Mouse (Mus musculus) ovary, postnatal 36 days (tissue): ENCODE data around the gene Nwd2.

Source experiments
- DNase-seq: peaks from one replicate; pipeline ENCODE4 v3.0.0; 2022; ENCODE audit warnings: low spot score, mixed read lengths

The Nwd2 gene

DNA sequence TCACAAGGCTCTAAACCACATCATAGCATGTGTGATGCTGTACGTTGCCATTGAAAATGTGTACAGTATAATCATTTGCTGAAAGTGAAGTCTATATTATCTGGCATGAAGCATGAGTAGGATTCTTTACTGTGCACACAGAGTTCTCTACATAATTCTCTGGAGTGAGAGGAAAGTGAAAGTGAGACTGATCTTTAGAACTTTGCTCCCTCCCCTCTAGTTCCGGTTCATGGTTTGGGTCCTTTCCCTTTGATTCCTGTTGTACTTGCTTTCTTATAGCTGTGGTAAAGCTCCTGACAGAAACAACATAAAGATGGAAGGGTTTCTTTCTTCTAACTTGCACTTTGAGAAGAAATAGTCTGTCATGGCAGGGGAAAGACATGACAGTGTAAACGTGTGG is 107.0 kb downstream of the Nwd2 start:
- DNase-seq: no peak

DNA sequence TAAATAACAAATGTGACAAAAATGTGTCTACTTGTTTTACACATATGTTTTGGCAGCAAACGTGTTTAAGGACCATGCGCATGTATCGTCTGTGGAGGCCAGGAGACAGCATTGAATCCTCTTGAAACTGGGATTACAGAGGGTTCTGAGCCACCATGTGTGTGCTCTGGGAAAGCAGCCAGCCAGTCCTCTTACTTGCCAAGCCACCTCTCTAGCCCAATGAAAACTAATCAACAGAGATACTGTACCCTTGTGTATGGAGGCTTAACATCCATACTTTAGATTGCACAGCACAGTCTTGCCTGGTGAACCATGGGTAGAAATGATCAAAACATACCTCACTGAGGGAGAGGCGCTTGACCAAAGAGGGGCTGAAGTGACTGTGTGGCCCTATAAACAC is 117.0 kb downstream of the Nwd2 start:
- no peak for DNase-seq

DNA sequence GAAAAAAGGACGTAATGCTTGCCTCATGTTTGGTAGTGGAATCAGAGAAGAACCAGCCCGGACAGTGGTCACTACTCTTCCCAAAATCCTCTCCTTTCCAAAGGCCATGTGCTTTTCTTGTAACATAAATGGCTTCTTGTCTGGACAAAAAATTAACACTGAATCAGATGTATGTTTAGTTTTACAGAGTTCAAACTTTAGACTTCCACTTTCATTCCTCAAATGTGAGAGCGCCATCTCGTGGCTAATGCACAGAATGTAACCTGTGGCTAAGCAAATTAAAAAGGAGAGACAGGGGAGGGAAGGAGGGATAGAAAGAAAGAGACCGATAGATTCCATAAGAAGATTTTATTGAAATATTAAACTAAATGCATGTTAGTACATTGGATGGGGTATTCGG is 117.8 kb downstream of the Nwd2 start:
- DNase-seq: peak; percentile 9

DNA sequence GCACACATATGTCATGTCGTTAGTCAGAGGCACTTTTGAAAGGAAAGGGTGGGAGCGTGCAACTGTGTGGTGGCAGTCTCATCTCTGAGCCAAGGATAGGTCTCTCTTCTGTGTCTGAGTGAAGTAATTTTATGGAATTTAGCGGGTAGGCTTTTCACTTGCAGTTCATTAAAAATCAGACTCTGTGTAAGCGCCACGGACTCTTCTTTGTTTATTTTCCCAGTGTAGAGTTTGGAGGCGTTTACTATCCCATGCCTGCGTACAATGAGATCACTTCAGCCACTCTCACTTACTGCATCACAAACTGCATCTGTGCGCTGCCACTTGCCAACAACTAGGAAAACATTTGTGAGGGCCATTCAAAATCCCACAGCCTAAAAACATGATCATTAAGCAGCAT is 118.6 kb downstream of the Nwd2 start:
- no peak for DNase-seq

DNA sequence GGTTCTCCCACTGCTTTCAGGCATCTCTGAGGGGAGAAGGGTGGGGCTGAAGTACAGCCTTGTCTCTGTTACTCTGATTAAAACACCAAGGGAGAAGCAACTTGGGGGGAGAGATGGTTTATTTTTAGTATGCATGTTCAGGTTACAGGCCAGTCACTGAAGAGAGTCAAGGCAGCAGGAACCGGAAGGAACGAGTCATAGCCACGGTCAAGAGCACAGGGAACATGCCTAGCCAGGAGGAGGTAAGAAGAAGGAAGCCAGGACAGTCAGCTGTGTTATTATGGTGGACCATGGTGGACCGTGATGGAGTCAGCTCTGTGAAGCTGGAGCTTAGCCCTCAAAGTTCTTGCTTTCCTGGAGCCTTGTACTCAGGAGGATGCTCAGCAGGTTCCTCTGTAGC is 119.3 kb downstream of the Nwd2 start:
- no peak for DNase-seq

DNA sequence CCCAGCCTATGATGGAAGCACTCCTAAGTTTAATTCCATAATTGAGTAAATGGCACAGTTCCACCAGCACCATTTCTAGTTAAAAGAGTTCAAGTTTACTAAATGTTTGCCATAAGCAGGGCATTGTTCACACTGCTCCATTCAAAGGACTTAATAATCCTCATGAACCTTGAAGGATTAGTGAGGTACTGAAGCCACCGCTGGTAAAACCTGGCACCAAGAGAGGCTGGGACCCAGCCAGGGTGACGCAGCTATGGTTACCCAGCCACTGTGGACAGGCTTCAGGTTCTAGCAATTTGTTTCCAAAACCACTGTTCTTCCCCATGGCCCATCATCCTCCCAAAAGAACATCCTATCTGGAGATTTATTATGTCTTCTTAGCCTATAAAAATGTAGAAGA is 124.1 kb downstream of the Nwd2 start:
- DNase-seq: no peak

DNA sequence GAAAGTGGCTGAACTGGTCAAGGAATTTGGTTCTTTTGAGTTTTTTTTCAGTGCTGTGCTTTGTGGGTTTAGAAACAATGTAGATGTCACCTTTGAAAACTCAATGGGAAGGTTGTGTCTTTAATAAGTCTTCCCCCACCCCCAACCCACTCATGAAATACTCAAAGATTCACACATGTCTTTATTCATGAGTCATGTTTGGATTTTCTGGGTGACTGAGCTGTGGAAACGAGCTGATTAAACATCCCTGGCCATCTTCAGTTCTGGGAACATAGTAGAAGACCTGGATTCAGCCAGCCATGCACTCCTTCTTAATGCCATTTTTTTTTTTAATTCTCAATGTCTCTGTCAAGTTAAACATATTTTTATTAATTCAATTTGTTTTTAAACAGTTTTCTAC is 124.7 kb downstream of the Nwd2 start:
- no peak for DNase-seq

DNA sequence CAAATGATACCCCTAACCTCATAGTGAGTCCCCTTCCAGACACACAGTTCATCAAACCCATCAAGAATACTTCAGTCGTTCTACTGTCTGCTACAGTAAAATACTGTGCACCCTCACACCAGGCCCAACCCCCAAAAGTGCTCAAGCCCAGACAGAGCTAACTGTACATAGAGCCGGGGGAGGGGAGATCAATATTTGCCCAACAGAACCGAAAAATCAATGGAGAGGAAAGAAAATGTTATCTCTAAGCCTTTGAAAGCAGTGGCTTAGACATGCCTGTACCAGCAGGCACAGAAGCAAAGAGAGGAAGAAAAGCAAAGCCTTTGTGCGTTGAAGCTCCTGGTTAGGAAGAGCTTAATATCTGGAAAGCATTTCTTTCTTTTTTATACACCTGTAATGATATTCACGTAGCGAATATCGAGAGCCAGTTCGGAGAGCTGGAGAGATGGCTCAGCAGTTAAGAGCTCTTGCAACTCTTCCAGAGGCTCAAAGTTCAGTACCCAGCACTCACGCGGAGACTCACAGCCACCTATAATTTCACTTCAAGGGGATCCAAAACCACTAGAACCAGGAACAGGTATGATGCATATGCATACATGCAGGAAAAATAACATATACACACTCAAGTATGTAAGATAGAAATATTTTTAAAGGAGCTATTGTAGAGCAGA is 139.4 kb downstream of the Nwd2 start:
- no peak for DNase-seq

DNA sequence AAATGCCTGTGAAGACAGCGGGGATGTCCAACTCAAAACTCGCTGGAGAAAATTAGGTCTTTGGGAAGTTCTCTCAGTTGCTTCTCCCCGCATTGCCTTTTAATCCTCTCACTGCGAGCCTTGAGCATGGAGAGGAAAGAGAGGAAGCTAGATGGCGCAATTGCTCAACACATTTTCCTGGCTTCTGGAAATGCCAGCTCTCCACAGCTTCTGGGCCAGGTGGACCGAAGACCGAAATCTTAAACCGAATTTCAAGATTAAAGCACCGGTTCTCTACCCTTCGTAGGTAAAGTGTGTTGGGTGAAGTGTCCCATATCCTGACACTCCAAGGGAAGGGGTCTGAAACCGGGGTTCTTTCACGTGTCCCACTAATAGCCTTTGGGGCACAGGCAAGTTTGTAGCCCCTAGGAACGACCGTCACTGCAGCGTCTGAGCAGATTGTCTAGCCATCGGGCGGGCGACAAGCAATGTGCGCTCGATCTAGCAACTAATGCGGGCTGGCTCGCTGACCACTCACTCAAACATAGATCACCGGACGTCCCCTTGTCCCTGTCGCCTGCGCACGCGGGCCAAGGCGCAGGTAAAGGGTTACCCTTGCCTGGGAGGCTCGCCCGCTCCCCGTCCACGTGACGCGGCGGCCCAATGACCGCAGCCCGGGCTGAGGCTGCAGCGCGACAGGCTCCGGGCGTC is 163.1 kb downstream of the Nwd2 start, which contains the start of gene 0610040J01Rik:
TSS of gene 0610040J01Rik (plus strand) at position 545 of the 690 bp plus-strand sequence.
- DNase-seq: peak; percentile 55

DNA sequence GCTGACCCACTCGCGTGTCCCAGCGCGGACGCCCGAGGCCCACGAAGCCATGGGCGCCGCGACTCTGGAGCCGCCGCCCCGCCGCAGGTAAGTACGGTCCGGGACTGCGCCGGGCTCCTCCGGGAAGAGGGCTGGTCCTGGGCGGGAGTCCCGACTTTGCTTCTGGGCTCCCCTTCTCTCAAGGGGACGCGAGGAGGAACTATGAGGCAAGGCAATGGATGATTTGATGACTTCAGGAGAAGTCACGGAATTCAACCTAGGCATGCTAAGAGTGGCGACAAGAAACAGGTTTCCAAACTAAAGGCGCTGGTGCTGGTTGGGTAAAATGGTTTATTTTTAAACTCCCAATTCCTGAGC is 163.6 kb downstream of the Nwd2 start:
- no peak for DNase-seq

DNA sequence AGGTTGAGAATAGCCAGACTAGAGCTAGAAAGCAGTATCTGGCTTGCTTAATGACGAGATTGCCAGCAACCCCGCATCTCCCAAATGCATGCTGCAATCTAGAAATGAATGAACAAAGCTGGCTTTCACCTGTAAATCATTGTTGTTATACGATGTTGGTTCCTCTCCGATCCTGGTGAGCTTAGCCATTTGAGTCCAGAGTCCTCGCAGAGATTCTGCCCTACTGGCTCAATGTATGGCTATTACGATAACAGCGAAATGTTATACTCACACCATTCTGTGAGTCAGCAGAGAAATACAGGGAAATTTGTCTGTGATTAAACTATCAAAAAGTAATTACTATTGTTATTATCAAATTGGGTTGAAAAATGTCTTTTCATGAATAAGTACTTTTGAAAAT is 167.7 kb downstream of the Nwd2 start:
- no peak for DNase-seq

DNA sequence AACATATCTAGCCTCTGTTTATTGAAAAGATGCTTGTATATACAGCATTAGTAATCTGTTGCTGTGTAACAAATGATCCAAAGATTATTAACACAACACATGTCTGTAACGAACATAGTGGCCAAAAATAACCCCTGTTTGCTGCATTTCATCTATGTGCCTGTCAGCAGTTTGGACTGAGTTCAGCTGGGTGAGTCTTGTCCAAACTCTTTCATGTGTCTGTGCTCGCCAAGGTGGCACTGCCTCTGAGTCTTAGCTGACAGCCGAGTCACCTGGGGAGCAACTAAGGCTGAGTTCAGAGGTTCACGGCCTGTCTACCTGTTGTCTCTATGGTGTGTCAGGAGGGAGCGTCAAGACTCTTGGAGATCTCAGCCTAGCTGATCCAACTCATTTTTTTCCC is 168.4 kb downstream of the Nwd2 start:
- DNase-seq: no peak

DNA sequence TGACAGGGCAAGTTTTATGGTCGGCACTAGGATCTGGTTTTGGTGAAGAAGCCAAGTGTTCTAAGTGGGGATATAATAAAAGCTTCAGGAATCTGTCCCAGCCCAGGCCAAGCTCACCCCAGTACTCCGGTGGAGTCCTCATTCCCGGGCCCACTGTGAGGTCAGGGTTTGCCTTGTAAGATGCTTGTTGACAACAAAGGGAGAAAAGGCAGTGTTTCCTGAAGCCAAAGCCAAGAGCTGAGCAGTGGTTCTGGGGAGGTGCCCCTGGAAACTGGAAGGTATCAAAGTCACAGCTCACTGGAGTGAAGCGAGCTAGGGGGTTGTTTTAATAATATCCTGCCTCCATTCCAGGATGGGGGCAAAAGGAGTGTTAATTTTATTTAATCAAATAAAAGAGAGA is 170.1 kb downstream of the Nwd2 start:
- no peak for DNase-seq

DNA sequence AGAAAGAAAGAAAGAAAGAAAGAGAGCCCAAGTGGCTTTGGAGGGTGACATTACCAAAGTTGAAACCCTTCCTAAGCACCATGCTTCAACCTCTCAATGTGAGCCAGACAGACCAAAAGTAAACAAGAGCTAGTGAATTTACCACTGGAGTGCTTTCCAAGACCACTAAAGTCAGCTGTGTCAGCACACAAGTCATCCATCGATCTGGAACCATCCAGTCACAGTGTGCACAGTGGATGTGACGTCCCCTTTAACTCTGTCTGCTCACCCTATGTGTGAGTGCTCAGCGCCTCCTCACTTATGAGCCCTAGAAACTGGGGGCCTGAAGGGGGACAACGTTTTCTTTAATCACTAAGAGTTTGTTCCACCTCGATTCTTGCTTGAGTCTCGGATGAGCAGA is 170.6 kb downstream of the Nwd2 start:
- DNase-seq: no peak

DNA sequence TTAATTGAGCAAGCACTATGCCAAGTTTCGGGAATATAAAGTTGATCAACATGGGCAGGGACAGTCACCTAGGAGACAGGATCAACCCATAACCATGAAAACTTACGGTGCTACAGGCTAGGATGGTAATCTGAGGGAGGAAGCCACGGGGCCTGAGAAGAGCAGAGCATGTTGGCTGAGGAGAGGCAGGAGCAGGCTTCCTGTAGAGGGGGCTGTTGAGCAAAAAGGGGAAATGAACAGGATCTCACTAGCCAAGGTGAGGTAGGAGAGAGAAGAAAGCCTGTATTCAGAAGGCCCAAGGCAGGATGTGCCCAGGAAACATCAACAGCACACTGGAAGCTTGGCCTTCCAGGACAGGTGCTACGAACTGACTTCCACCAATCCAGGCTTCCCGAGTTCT is 172.3 kb downstream of the Nwd2 start:
- DNase-seq: no peak

DNA sequence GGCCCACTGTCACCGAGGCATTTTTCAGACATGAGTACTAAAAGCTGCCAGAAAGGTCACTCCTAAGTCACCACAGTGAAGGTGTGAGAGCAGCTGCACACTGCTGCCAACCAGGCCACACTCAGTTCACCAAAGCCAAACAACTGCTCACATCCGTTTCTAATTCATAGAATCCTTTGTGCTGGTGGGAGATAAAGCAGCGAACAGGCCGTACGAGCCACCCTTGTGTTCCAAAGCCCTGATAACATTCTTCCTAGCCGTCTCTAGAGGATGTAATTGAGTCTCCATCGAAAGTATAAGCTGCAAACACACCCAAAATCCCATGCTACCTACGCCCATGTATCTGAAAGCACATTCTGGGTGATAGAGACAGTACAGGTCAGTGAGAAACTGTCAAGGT is 173.0 kb downstream of the Nwd2 start:
- no peak for DNase-seq

DNA sequence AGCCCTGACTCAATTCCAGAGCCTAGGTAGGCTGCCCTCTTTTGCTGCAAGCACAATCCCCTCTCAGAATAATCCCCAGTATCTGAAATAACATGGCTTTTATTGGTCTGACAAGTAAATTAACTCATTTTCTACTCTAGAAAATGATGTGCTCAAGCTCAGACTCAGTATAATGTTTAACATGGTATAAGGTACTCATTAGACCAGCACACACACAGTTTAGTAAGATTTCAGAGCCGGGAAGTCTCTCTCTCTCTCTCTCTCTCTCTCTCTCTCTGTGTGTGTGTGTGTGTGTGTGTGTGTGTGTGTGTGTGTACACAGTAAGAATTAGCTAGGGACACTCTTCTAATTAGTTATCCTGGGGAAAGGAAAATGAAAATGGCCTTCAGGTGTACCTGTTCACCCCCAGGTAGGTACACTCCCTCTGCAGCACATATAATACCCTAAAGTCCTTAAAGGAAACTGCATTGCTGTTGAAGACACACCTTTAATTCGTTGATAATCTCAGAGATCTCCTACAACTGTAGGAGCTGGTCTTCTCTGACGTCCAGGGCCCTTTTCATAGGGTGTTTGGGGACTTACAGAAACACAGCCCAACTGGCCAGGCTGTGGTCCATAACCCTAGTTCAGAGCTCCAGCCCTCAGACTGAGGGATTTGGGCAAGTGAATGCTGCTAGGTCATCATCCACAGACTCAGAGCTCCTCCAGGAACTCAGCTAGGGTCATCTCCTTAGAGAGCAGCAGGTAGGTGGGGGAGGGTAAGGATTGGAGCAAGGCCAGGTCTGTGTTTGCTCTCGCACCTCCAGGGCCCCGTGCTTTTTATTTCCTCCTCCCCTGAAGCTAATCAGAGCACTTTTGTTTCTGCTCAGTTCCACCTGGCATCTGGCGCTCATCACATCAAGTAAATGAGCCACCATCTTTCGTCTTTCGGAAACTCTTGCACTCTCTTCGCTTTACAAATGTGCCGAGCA is 174.7 kb downstream of the Nwd2 start:
- no peak for DNase-seq

DNA sequence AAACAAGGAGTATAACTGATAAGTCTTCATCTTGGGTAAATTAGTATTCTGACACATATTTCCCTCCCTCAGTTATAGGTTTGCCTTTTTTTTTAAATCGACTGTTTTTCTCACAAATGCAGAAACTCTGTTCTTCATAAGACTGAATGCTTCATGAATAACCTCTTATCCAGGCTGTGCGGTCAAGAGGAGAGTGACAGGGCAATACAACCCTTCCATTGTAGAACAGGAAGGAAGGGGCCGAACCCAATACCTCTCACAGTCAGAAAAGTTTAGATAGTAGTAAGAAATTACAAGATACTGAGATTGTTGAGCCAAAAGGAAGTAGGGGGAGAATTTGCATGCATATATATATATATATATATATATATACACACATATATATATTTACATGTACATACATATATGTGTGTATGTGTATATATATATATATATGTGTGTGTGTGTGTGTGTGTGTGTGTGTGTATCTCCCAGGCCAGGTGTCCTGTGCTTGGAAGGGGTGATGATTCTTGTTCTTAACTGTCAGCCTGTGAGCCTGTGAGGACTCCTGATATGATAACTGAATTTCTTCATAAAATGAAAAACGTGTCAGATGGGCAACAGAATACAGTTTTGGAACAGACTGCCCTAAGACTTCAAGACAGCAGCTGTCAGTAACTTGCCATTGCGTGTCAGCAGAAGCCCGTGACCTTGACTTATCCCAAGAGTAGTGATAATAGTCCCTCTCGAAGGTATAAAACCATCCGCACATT is 175.9 kb downstream of the Nwd2 start:
- DNase-seq: no peak

DNA sequence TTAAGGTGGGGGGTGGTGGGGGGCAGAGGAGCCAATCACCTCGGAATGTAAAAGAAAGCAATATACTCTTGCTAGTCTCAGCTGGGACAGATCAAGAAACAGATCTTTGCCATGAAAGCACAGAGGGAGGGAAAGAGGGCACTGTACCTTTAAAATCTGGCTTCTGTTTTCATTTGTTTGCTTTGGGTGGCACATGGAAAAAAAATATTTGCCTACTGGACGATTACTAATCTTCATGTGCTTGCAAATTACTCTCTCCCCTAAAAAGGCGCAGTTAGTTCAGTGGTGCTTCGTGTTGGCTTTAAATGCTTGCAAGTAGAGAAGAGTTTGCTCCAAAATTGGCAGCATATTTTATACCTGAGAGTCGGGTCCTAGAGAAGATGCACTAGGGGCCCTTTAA is 177.0 kb downstream of the Nwd2 start:
- no peak for DNase-seq

DNA sequence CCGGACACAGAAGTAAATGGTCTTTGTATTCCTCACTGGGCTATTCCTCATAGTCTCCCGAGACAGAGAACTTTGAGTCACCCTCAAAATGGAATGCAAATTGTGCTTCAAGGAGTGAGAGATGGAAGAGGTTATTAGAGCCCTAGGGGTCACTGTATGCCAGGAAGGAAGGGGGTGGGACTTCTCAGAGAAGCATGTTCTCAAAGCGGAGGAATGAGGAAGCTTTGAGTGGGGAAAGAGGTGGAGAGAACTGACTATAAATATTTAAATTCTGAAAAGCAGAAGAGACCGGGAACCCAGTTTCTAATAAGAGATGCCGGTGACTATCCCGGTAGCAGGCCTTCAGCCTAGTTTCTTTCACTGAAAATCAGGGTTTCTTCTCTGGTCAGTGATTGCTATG is 178.1 kb downstream of the Nwd2 start:
- DNase-seq: no peak

DNA sequence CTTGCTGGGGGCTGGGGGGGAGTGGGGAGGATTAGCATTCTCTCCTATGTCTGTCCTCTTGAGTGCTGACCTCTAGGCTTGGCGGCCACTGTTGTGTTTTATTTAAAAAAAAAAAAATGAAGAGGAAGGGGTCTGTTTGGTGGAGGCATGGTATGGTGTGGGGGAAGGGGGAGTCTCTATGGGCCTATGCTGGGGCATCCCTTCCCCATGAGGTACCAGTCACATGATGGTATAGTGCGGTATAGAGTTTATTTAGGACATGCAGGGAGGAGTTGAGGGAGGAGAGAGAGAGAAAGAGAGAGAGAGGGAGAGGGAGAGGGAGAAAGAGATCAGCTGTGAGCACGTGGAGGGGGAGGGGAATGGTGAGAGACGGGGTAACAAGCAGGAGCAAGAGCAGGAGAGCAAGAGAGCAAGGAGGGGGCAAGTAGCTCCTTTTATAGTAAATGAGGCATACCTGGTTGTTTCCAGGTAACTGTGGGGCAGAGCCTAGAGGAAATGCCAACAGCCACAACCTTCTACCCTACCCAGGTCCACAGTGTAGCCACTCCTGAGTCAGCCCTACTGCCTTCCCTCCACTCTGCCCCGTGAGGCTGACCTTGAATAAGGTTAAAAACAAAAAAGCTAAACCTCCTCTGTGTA is 178.6 kb downstream of the Nwd2 start:
- DNase-seq: no peak
